Mouse (Mus musculus) embryonic facial prominence, embryonic 14.5 days (tissue): ENCODE data around the gene Neurod2. TPM values are rescaled to one million over a fixed set of nuclear protein-coding genes. Genes with fewer than 3 reads are reported as not detected.
A peak's percentile ranks its signal among the peaks of the same experiment; 100 is the strongest.

Source experiments
- ATAC-seq: fragments of 200-750 bp; cut with Nextera tagmentation; 2 replicates; pipeline ENCODE4 v1.8.0; 2017; ENCODE audit warnings: low read depth, moderate number of reproducible peaks, moderate TSS enrichment
- DNase-seq: peaks from one replicate; pipeline ENCODE4 v3.0.0-alpha.2; 2015; ENCODE audit warnings: low spot score
- H3K27ac ChIP-seq: fragments of 300-500 bp; sonication (generic); replicated peaks from 2 replicates; pipeline ENCODE4 v1.5.1; 2014; ENCODE audit warnings: low read depth, mild to moderate bottlenecking, low read length, moderate library complexity
- H3K27me3 ChIP-seq: fragments of 300-500 bp; sonication (generic); replicated peaks from 2 replicates; pipeline ENCODE4 v1.6.1; 2014; ENCODE audit warnings: low read length; ENCODE audit not compliant: control insufficient read depth, insufficient read depth
- H3K36me3 ChIP-seq: fragments of 300-500 bp; sonication (generic); 2 replicates; pipeline ENCODE4 v1.6.1; 2014; ENCODE audit warnings: low read length, mixed read lengths; ENCODE audit not compliant: control insufficient read depth, insufficient read depth
- H3K4me1 ChIP-seq: fragments of 300-500 bp; sonication (generic); 2 replicates; pipeline ENCODE4 v1.6.1; 2014; ENCODE audit warnings: antibody characterized with exemption, low read length; ENCODE audit not compliant: control insufficient read depth, insufficient read depth
- H3K4me2 ChIP-seq: fragments of 300-500 bp; sonication (generic); 2 replicates; pipeline ENCODE4 v1.6.1; 2014; ENCODE audit warnings: low read depth, mild to moderate bottlenecking, low read length, moderate library complexity, mixed read lengths
- H3K4me3 ChIP-seq: fragments of 300-500 bp; sonication (generic); 2 replicates; pipeline ENCODE4 v1.5.1; 2014; ENCODE audit warnings: low read depth, mild to moderate bottlenecking, low read length
- H3K9ac ChIP-seq: fragments of 300-500 bp; sonication (generic); 2 replicates; pipeline ENCODE4 v1.6.1; 2014; ENCODE audit warnings: low read depth, mild to moderate bottlenecking, low read length, moderate library complexity, mixed read lengths
- H3K9me3 ChIP-seq: fragments of 300-500 bp; sonication (generic); 2 replicates; pipeline ENCODE4 v1.6.1; 2016; ENCODE audit warnings: low read length; ENCODE audit not compliant: control insufficient read depth
- WGBS: fragments of 180-500 bp; shearing (Covaris S2); extraction: QIAGEN DNeasy Blood & Tissue Kit; methylation state at CpG from one replicate; pipeline ENCODE4 v1.1.7; 2014; 5-methylcytosine and 5-hydroxymethylcytosine counted together
- polyA plus RNA-seq: library from polyadenylated mRNA; unstranded; fragments of >200 nt; fragmentation: Nextera tagmentation; extraction: Ambion mirVana; gene quantifications from 2 replicates; pipeline ENCODE4 v1.2.1, GENCODE M21; 2014

Gene Neurod2
- polyA plus RNA-seq, 1 experiment from 2014 or later = 0.10 TPM

DNA sequence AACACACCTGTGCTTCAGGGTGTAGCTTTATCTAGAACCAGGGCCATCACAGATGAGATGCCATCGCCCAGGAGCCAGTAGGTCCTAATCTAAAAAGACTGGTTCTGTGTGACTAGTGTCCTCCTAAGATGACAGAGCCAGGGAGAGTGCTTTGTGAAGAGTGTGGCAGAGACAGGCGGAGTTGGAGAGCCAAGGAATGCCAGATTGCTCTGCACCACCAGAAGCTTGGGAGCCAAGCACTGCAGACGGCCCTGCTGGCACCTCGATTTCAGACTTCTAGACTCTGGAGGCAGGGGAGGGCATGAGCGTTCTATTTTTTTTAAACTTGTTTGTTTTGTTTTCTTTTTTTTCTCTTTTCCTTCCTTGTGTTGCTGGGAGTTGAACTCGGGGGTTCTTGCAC is 39.9 kb upstream of the Neurod2 start:
- Histone ChIP-seq H3K36me3 (peaks cover 6% of the 10 kb centered on the region; the same call in 1 of the 2 replicates), H3K4me3 (no peak overlapping the region), H3K27ac (no peak overlapping the region), H3K4me1 (0 out of 2 replicates have a peak, but pooled peaks cover 3% of the 10 kb centered on the region), H3K9me3 (no peaks in the 10 kb centered on the region), H3K9ac (no peak overlapping the region), H3K27me3 (no peaks in the 10 kb centered on the region), H3K4me2 (no peak overlapping the region)
- DNase-seq (no peak), ATAC-seq (no peak)
- WGBS = 80% methylated on average over 6 of the region's 6 CpGs

- WGBS = 82% methylated on average over 7 of the region's 7 CpGs
- ATAC-seq = no peak
Observed at GRCm38 (mm10) chr11:98367863-98368186, 38.4 kb upstream of the Neurod2 start.

DNA sequence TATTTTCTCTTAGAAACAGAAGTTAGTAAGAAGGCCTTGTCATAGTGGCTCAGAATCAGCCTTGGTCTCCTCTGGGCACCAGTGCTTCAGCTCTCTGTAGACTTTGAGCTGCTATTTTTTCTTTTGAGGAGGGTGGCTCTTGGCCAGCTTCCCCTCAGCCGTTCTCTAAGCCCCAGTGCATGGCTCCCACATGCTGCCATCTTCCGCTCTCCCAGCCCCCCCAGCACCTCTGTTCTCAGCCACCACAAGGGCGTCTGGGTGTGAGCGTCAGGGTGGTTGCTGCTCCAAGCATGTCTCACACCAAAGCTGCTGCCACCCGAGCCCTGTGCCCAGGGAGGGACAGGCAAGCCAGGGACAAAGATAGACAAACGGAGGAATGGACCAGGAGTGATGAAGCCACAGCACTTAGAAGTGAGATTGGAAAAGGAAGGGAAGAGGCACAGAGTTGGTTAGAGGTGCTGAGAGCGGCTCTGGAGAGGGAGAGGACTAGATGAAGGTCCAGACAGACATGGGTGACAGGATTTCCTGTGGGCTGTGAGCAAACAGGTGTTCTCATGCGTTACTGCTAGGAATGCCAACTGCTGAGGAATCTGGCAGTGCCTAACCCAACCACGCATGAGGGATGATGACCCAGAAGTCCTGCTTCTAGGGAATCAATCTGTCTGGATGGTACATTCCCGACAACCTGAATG is 37.9 kb upstream of the Neurod2 start:
- Histone ChIP-seq H3K36me3 (no peaks in the 10 kb centered on the region), H3K4me1 (0 out of 2 replicates have a peak, but pooled peaks cover 3% of the 10 kb centered on the region), H3K4me3 (no peak overlapping the region), H3K27me3 (no peaks in the 10 kb centered on the region), H3K9ac (no peak overlapping the region), H3K9me3 (no peaks in the 10 kb centered on the region), H3K4me2 (no peak overlapping the region), H3K27ac (no peak overlapping the region)
- DNase-seq (no peak), ATAC-seq (no peak)
- 74% methylated on average over 10 of the region's 10 CpGs for WGBS

More at GRCm38 (mm10) chr11:98367863-98368186, 38.4 kb upstream of the Neurod2 start:
- Histone ChIP-seq H3K9ac (no peak overlapping the region), H3K4me3 (no peak overlapping the region), H3K4me2 (no peak overlapping the region), H3K27ac (no peak overlapping the region), H3K4me1 (0 out of 2 replicates have a peak, but pooled peaks cover 3% of the 10 kb centered on the region), H3K27me3 (no peaks in the 10 kb centered on the region), H3K9me3 (no peaks in the 10 kb centered on the region), H3K36me3 (no peaks in the 10 kb centered on the region)
- DNase-seq = no peak

- no peak overlapping the region for H3K9ac ChIP-seq
- no peak overlapping the region for H3K4me3 ChIP-seq
- WGBS = 76% methylated on average over 10 of the region's 10 CpGs
- H3K36me3 ChIP-seq = no peaks in the 10 kb centered on the region
- no peak overlapping the region for H3K4me2 ChIP-seq
- no peak overlapping the region for H3K27ac ChIP-seq
- H3K27me3 ChIP-seq = no peaks in the 10 kb centered on the region
- no peaks in the 10 kb centered on the region; the same call in 1 of the 2 replicates for H3K4me1 ChIP-seq
- no peak for DNase-seq
- no peaks in the 10 kb centered on the region for H3K9me3 ChIP-seq
- no peak for ATAC-seq
Observed at GRCm38 (mm10) chr11:98366290-98366689, 36.8 kb upstream of the Neurod2 start.

GRCm38 (mm10) chr11:98364410-98364809 is 35.0 kb upstream of the Neurod2 start:
- H3K27me3 ChIP-seq = no peaks in the 10 kb centered on the region
- 96% methylated on average over 5 of the region's 5 CpGs for WGBS
- H3K4me1 ChIP-seq = no peaks in the 10 kb centered on the region; the same call in 1 of the 2 replicates
- no peak overlapping the region for H3K27ac ChIP-seq
- DNase-seq (no peak), ATAC-seq (no peak)
- H3K9me3 ChIP-seq = no peaks in the 10 kb centered on the region
- no peak overlapping the region for H3K9ac ChIP-seq
- no peak overlapping the region for H3K4me3 ChIP-seq
- H3K36me3 ChIP-seq = no peaks in the 10 kb centered on the region
- no peak overlapping the region for H3K4me2 ChIP-seq

GRCm38 (mm10) chr11:98363817-98364216 is 34.4 kb upstream of the Neurod2 start:
- no peak overlapping the region for H3K9ac ChIP-seq
- ATAC-seq (no peak), DNase-seq (no peak)
- no peak overlapping the region for H3K4me2 ChIP-seq
- H3K27me3 ChIP-seq = no peaks in the 10 kb centered on the region
- WGBS = 83% methylated on average over 5 of the region's 5 CpGs
- H3K9me3 ChIP-seq = no peaks in the 10 kb centered on the region
- H3K36me3 ChIP-seq = no peaks in the 10 kb centered on the region
- H3K27ac ChIP-seq = no peak overlapping the region
- H3K4me1 ChIP-seq = peaks cover 5% of the 10 kb centered on the region; the same call in 1 of the 2 replicates
- H3K4me3 ChIP-seq = no peak overlapping the region

- Histone ChIP-seq H3K9ac (0 out of 2 replicates have a peak overlapping the region, but pooled peaks have one; percentile 21), H3K4me2 (no peak overlapping the region; the same call in 1 of the 2 replicates), H3K27ac (no peak overlapping the region), H3K36me3 (no peaks in the 10 kb centered on the region), H3K9me3 (no peaks in the 10 kb centered on the region), H3K4me1 (peaks cover 8% of the 10 kb centered on the region; the same call in 1 of the 2 replicates), H3K4me3 (no peak overlapping the region), H3K27me3 (no peaks in the 10 kb centered on the region)
- DNase-seq (no peak), ATAC-seq (no peak)
- WGBS = 43% methylated on average over 9 of the region's 9 CpGs
Observed at GRCm38 (mm10) chr11:98360866-98361521, 31.5 kb upstream of the Neurod2 start.

GRCm38 (mm10) chr11:98358161-98359083 is 29.0 kb upstream of the Neurod2 start, which contains the start of gene Stard3:
Gene Stard3 (plus strand): TSS chr11:98358368.
- H3K27me3 ChIP-seq = peaks cover 12% of the 10 kb centered on the region; the same call in 1 of the 2 replicates
- ATAC-seq (peak; percentile 92), DNase-seq (peak; percentile 95)
- peak within 1 kb of the TSS; percentile 65 for H3K4me3 ChIP-seq
- peak within 1 kb of the TSS; percentile 84 for H3K27ac ChIP-seq
- no peaks in the 10 kb centered on the region for H3K9me3 ChIP-seq
- H3K4me1 ChIP-seq = peaks cover 8% of the 10 kb centered on the region; the same call in 1 of the 2 replicates
- peak within 1 kb of the TSS; percentile 79 for H3K4me2 ChIP-seq
- no peaks in the 10 kb centered on the region for H3K36me3 ChIP-seq
- peak within 1 kb of the TSS; percentile 76 for H3K9ac ChIP-seq
- WGBS = under 1% methylated on average over 27 of the region's 60 CpGs
